Mouse (Mus musculus) liver, embryonic 14.5 days (tissue): ENCODE data around the gene Kcnip4.

ENCODE experiments used
- CTCF ChIP-seq: IDR thresholded peaks from 2 replicates; pipeline ENCODE4 v1.5.1; 2016; ENCODE audit warnings: antibody characterized with exemption, low read depth, control low read depth
- EP300 ChIP-seq: IDR thresholded peaks from 2 replicates; pipeline ENCODE4 v1.6.1; 2016; ENCODE audit warnings: antibody characterized with exemption, low read depth

GRCm38 (mm10) chr5:49522986-49523385 is 1.7 kb downstream of the Kcnip4 start:
- TF ChIP-seq CTCF: no peak
- no peak for TF ChIP-seq EP300
